Mouse (Mus musculus): ENCODE data around the gene Srp54b. TPM values are rescaled to one million over a fixed set of nuclear protein-coding genes. Genes with fewer than 3 reads are reported as not detected.
"Not testable (repeated sequence)": the region's sequence is repeated elsewhere in the genome, so short reads cannot be mapped to it uniquely, and the experiment has no call there.

The Srp54b gene
- polyA plus RNA-seq, 1 experiment from 2014 or later, result 59.5 TPM

DNA sequence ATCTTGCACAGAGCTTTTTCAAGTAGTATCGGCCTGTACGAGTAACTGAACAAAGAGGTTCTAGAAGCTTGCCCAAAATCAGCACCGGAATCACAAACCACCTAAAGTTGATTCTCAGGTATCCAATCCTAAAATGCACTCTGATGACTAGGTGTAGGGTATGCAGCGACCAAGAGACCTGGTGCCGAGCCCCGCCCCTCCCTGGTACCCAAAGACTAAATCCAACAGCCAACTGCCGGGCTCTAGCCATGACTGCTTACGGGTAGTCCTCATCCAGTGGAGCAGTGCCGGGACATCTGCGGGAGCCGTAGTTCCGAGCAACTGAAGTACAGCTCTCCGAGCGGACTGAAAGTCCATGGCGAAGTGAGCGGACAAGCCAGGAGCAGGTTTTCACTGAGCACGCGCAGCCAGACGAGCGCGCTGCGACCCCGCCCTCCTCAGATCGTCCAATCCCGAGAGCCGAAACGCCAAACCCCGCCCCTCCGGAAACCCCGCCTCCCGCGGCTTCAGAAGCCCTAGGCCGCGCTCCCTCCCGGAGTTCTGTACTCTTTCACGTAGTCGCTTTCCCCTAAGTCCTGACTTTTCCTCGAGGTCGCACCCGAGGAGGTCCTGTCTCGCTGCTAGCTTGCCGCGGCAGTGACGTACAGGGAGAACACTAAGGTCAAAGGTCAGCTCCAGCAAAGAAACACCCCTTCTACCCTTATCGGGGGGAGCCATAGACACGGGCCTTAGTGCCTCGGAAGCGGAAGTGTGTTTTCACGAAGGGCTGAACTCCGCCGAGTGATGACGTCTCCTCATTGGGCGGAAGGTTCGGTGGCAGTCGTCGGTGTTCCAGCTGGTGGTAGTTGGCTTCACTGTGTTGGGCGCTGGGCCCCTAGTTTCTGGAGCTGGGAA, 75.0 kb downstream of the Srp54b start, which contains the start of gene Srp54c:
TSS of gene Srp54c (plus strand) at position 543 of the 894 bp plus-strand sequence.
- not testable (repeated sequence) for H3K9ac ChIP-seq; H3K27ac ChIP-seq; H3K36me3 ChIP-seq; H3K9me3 ChIP-seq (replicated peaks); H3K27me3 ChIP-seq; H3K4me1 ChIP-seq
- no CpG with 5 or more reads among the region's 57 CpGs for WGBS
- ATAC-seq (ENCODE audit: low FRiP score), result peak; percentile 99
- Histone ChIP-seq H3K4me3 (peak within 1 kb of the TSS; percentile 36), H3K4me2 (replicated peaks) (0 out of 2 replicates have a peak within 1 kb of the TSS, but pooled peaks have one; percentile 29)

DNA sequence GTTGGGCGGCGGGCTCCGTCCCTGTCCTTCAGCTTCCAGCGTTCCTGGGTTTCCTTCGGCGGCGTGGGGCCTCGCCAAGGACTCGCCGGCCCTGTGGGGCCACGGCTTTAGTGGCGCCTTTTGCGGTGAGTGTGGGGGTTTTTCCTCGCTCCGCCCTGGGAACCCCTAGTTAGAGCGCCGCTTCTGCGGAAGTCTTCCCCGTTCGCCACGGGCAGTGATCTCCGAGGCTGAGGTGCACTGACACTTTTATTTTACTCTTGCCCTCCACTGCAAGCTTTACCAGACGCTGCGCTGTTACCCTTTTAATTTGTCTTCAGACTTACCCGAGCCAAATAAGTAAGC, 75.6 kb downstream of the Srp54b start:
- H3K4me1 ChIP-seq; ATAC-seq (ENCODE audit: low FRiP score); H3K27ac ChIP-seq; H3K27me3 ChIP-seq; H3K36me3 ChIP-seq; H3K9me3 ChIP-seq (replicated peaks); H3K9ac ChIP-seq: not testable (repeated sequence)
- Histone ChIP-seq H3K4me3 (peak overlapping the region; percentile 36), H3K4me2 (replicated peaks) (0 out of 2 replicates have a peak overlapping the region, but pooled peaks have one; percentile 29)
- 2% methylated on average over 13 of the region's 25 CpGs for WGBS

Other genes starting within 250 kb of the Srp54b start
- gene Gm20403, start 168.6 kb upstream of the Srp54b start, polyA plus RNA-seq (2016; fragmentation: Nextera tagmentation; extraction: Ambion mirVana), result not detected in 2 replicates
- gene Baz1a, start 140.8 kb upstream of the Srp54b start, polyA plus RNA-seq (2016; fragmentation: Nextera tagmentation; extraction: Ambion mirVana), result 28.1 and 30.3 TPM in 2 replicates
- gene 2700097O09Rik, start 75.0 kb upstream of the Srp54b start, polyA plus RNA-seq (2016; fragmentation: Nextera tagmentation; extraction: Ambion mirVana), result 28.5 and 33.2 TPM in 2 replicates
- 153 and 171 TPM in 2 replicates for gene Srp54a, start 74.8 kb upstream of the Srp54b start, polyA plus RNA-seq (2016; fragmentation: Nextera tagmentation; extraction: Ambion mirVana)
- gene Fam177a, start 30.6 kb upstream of the Srp54b start, polyA plus RNA-seq (2016; fragmentation: Nextera tagmentation; extraction: Ambion mirVana), result 21.6 and 25.1 TPM in 2 replicates
- gene 1700047I17Rik2, start 44.5 kb downstream of the Srp54b start, polyA plus RNA-seq (2016; fragmentation: Nextera tagmentation; extraction: Ambion mirVana), result 0.09 and 3.7 TPM in 2 replicates
- 71.0 and 84.8 TPM in 2 replicates for gene Srp54c, start 75.1 kb downstream of the Srp54b start, polyA plus RNA-seq (2016; fragmentation: Nextera tagmentation; extraction: Ambion mirVana)
- gene 1110008L16Rik, start 144.5 kb downstream of the Srp54b start, polyA plus RNA-seq (2016; fragmentation: Nextera tagmentation; extraction: Ambion mirVana), result 12.0 and 13.3 TPM in 2 replicates
- 26.2 and 29.5 TPM in 2 replicates for gene Ppp2r3c, start 147.9 kb downstream of the Srp54b start, polyA plus RNA-seq (2016; fragmentation: Nextera tagmentation; extraction: Ambion mirVana)
- 382 and 419 TPM in 2 replicates for gene Psma6, start 229.1 kb downstream of the Srp54b start, polyA plus RNA-seq (2016; fragmentation: Nextera tagmentation; extraction: Ambion mirVana)